Mouse (Mus musculus): ENCODE results near the gene Myoz1. TPM values are rescaled to one million over a fixed set of nuclear protein-coding genes. Genes with fewer than 3 reads are reported as not detected.

Myoz1 gene
- total RNA-seq, 1 experiment = not detected

- Histone ChIP-seq H3K9ac (ENCODE audit: insufficient read depth, low read depth, low read length, poor library complexity, severe bottlenecking) (no peak overlapping the region), H3K4me1 (ENCODE audit: control insufficient read depth in 2 of 2, insufficient read depth in 2 of 2, low read length in 2 of 2, poor library complexity in 1 of 2) (peaks cover 2 to 3% of the 10 kb centered on the region in 2 experiments; a peak in 1 of 4 replicates), H3K36me3 (ENCODE audit: control insufficient read depth, insufficient read depth, low read length, poor library complexity, severe bottlenecking) (no peaks in the 10 kb centered on the region), H3K9me3 (ENCODE audit: control insufficient read depth, insufficient read depth, low read depth, low read length) (no peaks in the 10 kb centered on the region), H3K4me3 (ENCODE audit: insufficient read depth in 1 of 2, low read depth in 1 of 2, low read length in 2 of 2, poor library complexity in 1 of 2, severe bottlenecking in 1 of 2) (no peak overlapping the region), H3K27ac (ENCODE audit: insufficient read depth, low read depth, low read length, poor library complexity, severe bottlenecking) (no peak overlapping the region)
- in situ Hi-C loops (cut with MboI; ENCODE audit: low sequenced_read_pairs in 2 of 2, unreplicated experiment in 2 of 2) = no loop called here
- TF ChIP-seq MAFK (IDR thresholded peaks at IDR 0.05; ENCODE audit: insufficient read depth, low read depth, low read length) (no peak), ZNF384 (IDR thresholded peaks at IDR 0.05; ENCODE audit: low read depth, low read length) (no peak), CHD2 (IDR thresholded peaks at IDR 0.05; ENCODE audit: low read depth, low read length) (no peak), ZC3H11A (IDR thresholded peaks at IDR 0.05; ENCODE audit: borderline replicate concordance, low read depth, low read length) (no peak), HCFC1 (IDR thresholded peaks at IDR 0.05; ENCODE audit: borderline replicate concordance, insufficient read depth, low read length) (no peak)
- DNase-seq (ENCODE audit: low read depth, low spot score) = no peak
These were observed 33.4 kb downstream of the Myoz1 start for GRCm38 (mm10) chr14:20622907-20623306.

- Histone ChIP-seq H3K4me1 (ENCODE audit: control insufficient read depth in 2 of 2, insufficient read depth in 2 of 2, low read length in 2 of 2, poor library complexity in 1 of 2) (peaks cover 0 to 3% of the 10 kb centered on the region in 2 experiments; a peak in 1 of 4 replicates), H3K4me3 (ENCODE audit: insufficient read depth in 1 of 2, low read depth in 1 of 2, low read length in 2 of 2, poor library complexity in 1 of 2, severe bottlenecking in 1 of 2) (no peak overlapping the region), H3K9me3 (ENCODE audit: control insufficient read depth, insufficient read depth, low read depth, low read length) (no peaks in the 10 kb centered on the region), H3K36me3 (ENCODE audit: control insufficient read depth, insufficient read depth, low read length, poor library complexity, severe bottlenecking) (no peaks in the 10 kb centered on the region), H3K27ac (ENCODE audit: insufficient read depth, low read depth, low read length, poor library complexity, severe bottlenecking) (no peak overlapping the region), H3K9ac (ENCODE audit: insufficient read depth, low read depth, low read length, poor library complexity, severe bottlenecking) (no peak overlapping the region)
- in situ Hi-C loops (cut with MboI; ENCODE audit: low sequenced_read_pairs in 2 of 2, unreplicated experiment in 2 of 2) = no loop called here
- no peak for DNase-seq (ENCODE audit: low read depth, low spot score)
- no peak for TF ChIP-seq MAFK (IDR thresholded peaks at IDR 0.05; ENCODE audit: insufficient read depth, low read depth, low read length)
- no peak for TF ChIP-seq ZC3H11A (IDR thresholded peaks at IDR 0.05; ENCODE audit: borderline replicate concordance, low read depth, low read length)
- TF ChIP-seq HCFC1 (IDR thresholded peaks at IDR 0.05; ENCODE audit: borderline replicate concordance, insufficient read depth, low read length) = no peak
These were observed 33.9 kb downstream of the Myoz1 start for GRCm38 (mm10) chr14:20622412-20622811.

GRCm38 (mm10) chr14:20621903-20622302 lies 34.4 kb downstream of the Myoz1 start:
- Histone ChIP-seq H3K4me1 (ENCODE audit: control insufficient read depth in 2 of 2, insufficient read depth in 2 of 2, low read length in 2 of 2, poor library complexity in 1 of 2) (peaks cover 0 to 3% of the 10 kb centered on the region in 2 experiments; a peak in 1 of 4 replicates), H3K4me3 (ENCODE audit: insufficient read depth in 1 of 2, low read depth in 1 of 2, low read length in 2 of 2, poor library complexity in 1 of 2, severe bottlenecking in 1 of 2) (no peak overlapping the region), H3K27ac (ENCODE audit: insufficient read depth, low read depth, low read length, poor library complexity, severe bottlenecking) (no peak overlapping the region), H3K9ac (ENCODE audit: insufficient read depth, low read depth, low read length, poor library complexity, severe bottlenecking) (no peak overlapping the region), H3K36me3 (ENCODE audit: control insufficient read depth, insufficient read depth, low read length, poor library complexity, severe bottlenecking) (no peaks in the 10 kb centered on the region), H3K9me3 (ENCODE audit: control insufficient read depth, insufficient read depth, low read depth, low read length) (no peaks in the 10 kb centered on the region)
- DNase-seq (ENCODE audit: low read depth, low spot score) = no peak
- in situ Hi-C loops (cut with MboI; ENCODE audit: low sequenced_read_pairs in 2 of 2, unreplicated experiment in 2 of 2) = no loop called here
- no peak for TF ChIP-seq ZNF384 (IDR thresholded peaks at IDR 0.05; ENCODE audit: low read depth, low read length)
- TF ChIP-seq ZC3H11A (IDR thresholded peaks at IDR 0.05; ENCODE audit: borderline replicate concordance, low read depth, low read length) = no peak
- TF ChIP-seq MAFK (IDR thresholded peaks at IDR 0.05; ENCODE audit: insufficient read depth, low read depth, low read length) = no peak
- no peak for TF ChIP-seq HCFC1 (IDR thresholded peaks at IDR 0.05; ENCODE audit: borderline replicate concordance, insufficient read depth, low read length)
- TF ChIP-seq CHD2 (IDR thresholded peaks at IDR 0.05; ENCODE audit: low read depth, low read length) = no peak

GRCm38 (mm10) chr14:20619131-20619530 lies 37.2 kb downstream of the Myoz1 start:
- H3K4me1 ChIP-seq (ENCODE audit: control insufficient read depth in 2 of 2, insufficient read depth in 2 of 2, low read length in 2 of 2, poor library complexity in 1 of 2) = peaks cover 2 to 3% of the 10 kb centered on the region in 2 experiments; a peak in 1 of 4 replicates
- no peak overlapping the region for H3K4me3 ChIP-seq (ENCODE audit: insufficient read depth in 1 of 2, low read depth in 1 of 2, low read length in 2 of 2, poor library complexity in 1 of 2, severe bottlenecking in 1 of 2)
- DNase-seq (ENCODE audit: low read depth, low spot score) = no peak
- no peak overlapping the region for H3K9ac ChIP-seq (ENCODE audit: insufficient read depth, low read depth, low read length, poor library complexity, severe bottlenecking)
- H3K27ac ChIP-seq (ENCODE audit: insufficient read depth, low read depth, low read length, poor library complexity, severe bottlenecking) = no peak overlapping the region
- no peaks in the 10 kb centered on the region for H3K36me3 ChIP-seq (ENCODE audit: control insufficient read depth, insufficient read depth, low read length, poor library complexity, severe bottlenecking)
- no peak for TF ChIP-seq MAFK (IDR thresholded peaks at IDR 0.05; ENCODE audit: insufficient read depth, low read depth, low read length)
- no peak for TF ChIP-seq HCFC1 (IDR thresholded peaks at IDR 0.05; ENCODE audit: borderline replicate concordance, insufficient read depth, low read length)
- in situ Hi-C loops (cut with MboI; ENCODE audit: low sequenced_read_pairs in 2 of 2, unreplicated experiment in 2 of 2) = no loop called here
- no peaks in the 10 kb centered on the region for H3K9me3 ChIP-seq (ENCODE audit: control insufficient read depth, insufficient read depth, low read depth, low read length)

- TF ChIP-seq ZC3H11A (IDR thresholded peaks at IDR 0.05; ENCODE audit: borderline replicate concordance, low read depth, low read length) = no peak
- in situ Hi-C loops (cut with MboI; ENCODE audit: low sequenced_read_pairs in 2 of 2, unreplicated experiment in 2 of 2) = no loop called here
- no peaks in the 10 kb centered on the region for H3K9me3 ChIP-seq (ENCODE audit: control insufficient read depth, insufficient read depth, low read depth, low read length)
- no peak overlapping the region for H3K4me3 ChIP-seq (ENCODE audit: insufficient read depth in 1 of 2, low read depth in 1 of 2, low read length in 2 of 2, poor library complexity in 1 of 2, severe bottlenecking in 1 of 2)
- DNase-seq (ENCODE audit: low read depth, low spot score) = no peak
- H3K4me1 ChIP-seq (ENCODE audit: control insufficient read depth in 2 of 2, insufficient read depth in 2 of 2, low read length in 2 of 2, poor library complexity in 1 of 2) = peaks cover 2 to 3% of the 10 kb centered on the region in 2 experiments; a peak in 1 of 4 replicates
- no peak overlapping the region for H3K27ac ChIP-seq (ENCODE audit: insufficient read depth, low read depth, low read length, poor library complexity, severe bottlenecking)
- no peak overlapping the region for H3K9ac ChIP-seq (ENCODE audit: insufficient read depth, low read depth, low read length, poor library complexity, severe bottlenecking)
- H3K36me3 ChIP-seq (ENCODE audit: control insufficient read depth, insufficient read depth, low read length, poor library complexity, severe bottlenecking) = no peaks in the 10 kb centered on the region
These were observed 38.1 kb downstream of the Myoz1 start for GRCm38 (mm10) chr14:20618211-20618610.
